ENCODE assay signal across 9 mouse cellular contexts in genomic region chr17:25538945-25539875, GRCm38 (mm10). TPM values are rescaled to one million over a fixed set of nuclear protein-coding genes. Genes with fewer than 3 reads are reported as not detected.
DNase-seq lines count a peak whose midpoint lies in the region; ATAC-seq lines count a peak whose summit lies in the region.
"Had no signal": no experiment of that assay in that cellular context is flagged by ENCODE, and none has a peak within 500 bp of the region (broad histone marks: within the 10 kb centered on the region; RNA-seq: fewer than 3 reads in every experiment).

No protein-coding gene starts in this region.

- no peak overlapping the region for H3K4me3 ChIP-seq in intestine, embryonic 14.5 days (ENCODE audit: low read depth, low read length)
- no peak overlapping the region for H3K4me3 ChIP-seq in intestine, embryonic 15.5 days (replicated peaks)
- H3K4me3 ChIP-seq in kidney, embryonic 15.5 days (replicated peaks) = peak overlapping the region; percentile 22
- peak overlapping the region; percentile 41 for H3K4me3 ChIP-seq in midbrain, embryonic 10.5 days

- no peak for DNase-seq in intestine, embryonic 14.5 days (ENCODE audit: low spot score)
- DNase-seq in adrenal gland, adult 8-10 months = peak; percentile 16
- peak; percentile 52 to 60 for DNase-seq in heart, adult 18-20 months
- DNase-seq in midbrain, embryonic 10.5 days (ENCODE audit: low spot score) = peak; percentile 60
- DNase-seq in urinary bladder, postnatal 4 days (ENCODE audit: low spot score in 2 of 2) = peak; percentile 67 to 70

- no peak overlapping the region for H3K9ac ChIP-seq in intestine, embryonic 14.5 days (ENCODE audit: low read length)
- no peak overlapping the region for H3K9ac ChIP-seq in intestine, embryonic 15.5 days
- H3K9ac ChIP-seq in kidney, embryonic 15.5 days = no peak overlapping the region

- H3K27me3 ChIP-seq in intestine, embryonic 14.5 days (replicated peaks; ENCODE audit: control insufficient read depth, insufficient read depth, low read length) = no peaks in the 10 kb centered on the region
- H3K27me3 ChIP-seq in intestine, embryonic 15.5 days (replicated peaks) = no peaks in the 10 kb centered on the region
- no peaks in the 10 kb centered on the region for H3K27me3 ChIP-seq in kidney, embryonic 15.5 days
- peaks cover 35% of the 10 kb centered on the region for H3K27me3 ChIP-seq in midbrain, embryonic 10.5 days (ENCODE audit: low read depth, poor library complexity, severe bottlenecking)

- no peaks in the 10 kb centered on the region for H3K36me3 ChIP-seq in intestine, embryonic 14.5 days (ENCODE audit: control insufficient read depth, insufficient read depth, low read length)
- no peaks in the 10 kb centered on the region for H3K36me3 ChIP-seq in intestine, embryonic 15.5 days
- H3K36me3 ChIP-seq in kidney, embryonic 15.5 days = no peaks in the 10 kb centered on the region
- H3K36me3 ChIP-seq in midbrain, embryonic 10.5 days = no peaks in the 10 kb centered on the region

- peak overlapping the region; percentile 30 for H3K4me2 ChIP-seq in intestine, embryonic 14.5 days (ENCODE audit: low read length)
- H3K4me2 ChIP-seq in intestine, embryonic 15.5 days (replicated peaks) = no peak overlapping the region
- peak overlapping the region; percentile 52 for H3K4me2 ChIP-seq in kidney, embryonic 15.5 days

- H3K27ac ChIP-seq in intestine, embryonic 14.5 days (ENCODE audit: low read depth) = no peak overlapping the region
- no peak overlapping the region for H3K27ac ChIP-seq in intestine, embryonic 15.5 days
- peak overlapping the region; percentile 11; the same call in 1 of the 2 replicates for H3K27ac ChIP-seq in kidney, embryonic 15.5 days
- H3K27ac ChIP-seq in midbrain, embryonic 10.5 days (replicated peaks) = peak overlapping the region; percentile 83

- WGBS in intestine, embryonic 14.5 days = 34% methylated on average over 27 of the region's 27 CpGs
- WGBS in intestine, embryonic 15.5 days = 32% methylated on average over 27 of the region's 27 CpGs
- WGBS in kidney, embryonic 15.5 days = 24% methylated on average over 27 of the region's 27 CpGs
- WGBS in midbrain, embryonic 10.5 days = 29% methylated on average over 27 of the region's 27 CpGs

- no peaks in the 10 kb centered on the region for H3K9me3 ChIP-seq in intestine, embryonic 14.5 days (ENCODE audit: control insufficient read depth, low read length)
- no peaks in the 10 kb centered on the region for H3K9me3 ChIP-seq in intestine, embryonic 15.5 days
- H3K9me3 ChIP-seq in kidney, embryonic 15.5 days (replicated peaks) = no peaks in the 10 kb centered on the region
- no peaks in the 10 kb centered on the region for H3K9me3 ChIP-seq in midbrain, embryonic 10.5 days (replicated peaks)

- no peak for ATAC-seq in intestine, embryonic 14.5 days (replicated peaks; ENCODE audit: low FRiP score, low TSS enrichment, low read depth)
- no peak for ATAC-seq in intestine, embryonic 15.5 days
- ATAC-seq in kidney, embryonic 15.5 days (replicated peaks; ENCODE audit: low FRiP score) = peak; percentile 81
- ATAC-seq in cerebellum, adult (ENCODE audit: insufficient number of reproducible peaks, low FRiP score, low TSS enrichment) = no peak

- H3K4me1 ChIP-seq in intestine, embryonic 14.5 days (replicated peaks; ENCODE audit: control insufficient read depth, insufficient read depth, low read length) = peaks cover 5% of the 10 kb centered on the region
- peaks cover 7% of the 10 kb centered on the region for H3K4me1 ChIP-seq in intestine, embryonic 15.5 days (replicated peaks)
- H3K4me1 ChIP-seq in kidney, embryonic 15.5 days = peaks cover 11% of the 10 kb centered on the region
- peaks cover 20% of the 10 kb centered on the region for H3K4me1 ChIP-seq in midbrain, embryonic 10.5 days

RNA-seq across cellular contexts. Expression of gene Sox8, which starts 31.3 kb away (rescaled TPM):
- polyA plus RNA-seq in intestine, embryonic 14.5 days (2014; fragmentation: Nextera tagmentation; extraction: Ambion mirVana) = 9.1 and 9.4 TPM in 2 replicates
- 5.8 and 6.1 TPM in 2 replicates for polyA plus RNA-seq in intestine, embryonic 15.5 days (2015; fragmentation: Nextera tagmentation; extraction: Ambion mirVana)
- 1 to 10 TPM in 3 of 4 experiments, under 1 TPM in 1; 0.92 to 2.6 (median 1.2) TPM for total RNA-seq in adrenal gland, adult 8-10 months (2022)
- under 1 TPM; 0.20 to 0.31 TPM for total RNA-seq in heart, adult 18-20 months (2021)
- polyA plus RNA-seq in kidney, embryonic 15.5 days (2015; fragmentation: Nextera tagmentation; extraction: Ambion mirVana) = 5.1 and 5.9 TPM in 2 replicates
- polyA plus RNA-seq in midbrain, embryonic 10.5 days (2016; fragmentation: Nextera tagmentation; extraction: Ambion mirVana) = 2.4 and 3.3 TPM in 2 replicates
- total RNA-seq: liver, adult 2 months had no signal
- polyA plus RNA-seq: liver, adult 2 months had no signal

RNA-seq across cellular contexts. Expression of gene Lmf1, which starts 39.7 kb away (rescaled TPM):
- 31.3 and 33.5 TPM in 2 replicates for polyA plus RNA-seq in intestine, embryonic 14.5 days (2014; fragmentation: Nextera tagmentation; extraction: Ambion mirVana)
- 33.0 and 35.9 TPM in 2 replicates for polyA plus RNA-seq in intestine, embryonic 15.5 days (2015; fragmentation: Nextera tagmentation; extraction: Ambion mirVana)
- total RNA-seq in adrenal gland, adult 8-10 months (2022) = 10 to 100 TPM; 36.0 to 39.9 (median 38.2) TPM
- total RNA-seq in heart, adult 18-20 months (2021) = 10 to 100 TPM; 29.8 to 31.8 TPM
- 30.9 and 32.1 TPM in 2 replicates for polyA plus RNA-seq in kidney, embryonic 15.5 days (2015; fragmentation: Nextera tagmentation; extraction: Ambion mirVana)
- 22.3 and 22.6 TPM in 2 replicates for polyA plus RNA-seq in midbrain, embryonic 10.5 days (2016; fragmentation: Nextera tagmentation; extraction: Ambion mirVana)

RNA-seq across cellular contexts. Expression of gene Sstr5, which starts 42.1 kb away (rescaled TPM):
- polyA plus RNA-seq in intestine, embryonic 14.5 days (2014; fragmentation: Nextera tagmentation; extraction: Ambion mirVana) = 0.19 and 0.36 TPM in 2 replicates
- 0.49 and 0.73 TPM in 2 replicates for polyA plus RNA-seq in intestine, embryonic 15.5 days (2015; fragmentation: Nextera tagmentation; extraction: Ambion mirVana)
- total RNA-seq in adrenal gland, adult 8-10 months (2022) = 1 to 10 TPM; 1.0 to 1.4 (median 1.2) TPM
- total RNA-seq in heart, adult 18-20 months (2021) = not detected
- not detected in 2 replicates for polyA plus RNA-seq in kidney, embryonic 15.5 days (2015; fragmentation: Nextera tagmentation; extraction: Ambion mirVana)
- polyA plus RNA-seq in midbrain, embryonic 10.5 days (2016; fragmentation: Nextera tagmentation; extraction: Ambion mirVana) = not detected in 2 replicates
- total RNA-seq: liver, adult 2 months had no signal
- polyA plus RNA-seq: liver, adult 2 months had no signal

Comparison
In these comparisons a context has a peak if more than half of its experiments do, and no peak if none do; other contexts are left out.
1. H3K27ac ChIP-seq: peak in kidney, embryonic 15.5 days (single experiment) and midbrain, embryonic 10.5 days (single experiment); none in intestine, embryonic 14.5 days (single experiment) and intestine, embryonic 15.5 days (single experiment).
2. H3K4me3 ChIP-seq: peak in kidney, embryonic 15.5 days (single experiment) and midbrain, embryonic 10.5 days (single experiment); none in intestine, embryonic 14.5 days (single experiment) and intestine, embryonic 15.5 days (single experiment).